ENCODE assay signal across 28 mouse cellular contexts in genomic region chr1:86257228-86257627, GRCm38 (mm10). TPM values are rescaled to one million over a fixed set of nuclear protein-coding genes. Genes with fewer than 3 reads are reported as not detected.
"Had no signal": no experiment of that assay in that cellular context is flagged by ENCODE, and none has a peak within 500 bp of the region (broad histone marks: within the 10 kb centered on the region; RNA-seq: fewer than 3 reads in every experiment).

No protein-coding gene starts in this region.

- H3K27me3 ChIP-seq: limb, embryonic 12.5 days; limb, embryonic 13.5 days; limb, embryonic 15.5 days; liver, embryonic 12.5 days; liver, embryonic 13.5 days; liver, embryonic 15.5 days; lung, embryonic 15.5 days; megakaryocyte, embryonic 14.5 days; midbrain, embryonic 12.5 days; midbrain, embryonic 13.5 days; midbrain, embryonic 15.5 days had no signal

- H3K36me3 ChIP-seq: limb, embryonic 10.5 days; liver, embryonic 12.5 days; liver, embryonic 13.5 days; liver, embryonic 15.5 days; lung, embryonic 15.5 days; midbrain, embryonic 15.5 days had no signal

- H3K4me2 ChIP-seq: limb, embryonic 12.5 days; limb, embryonic 13.5 days; limb, embryonic 15.5 days; liver, embryonic 11.5 days; liver, embryonic 12.5 days; liver, embryonic 13.5 days; liver, embryonic 15.5 days; lung, embryonic 14.5 days; lung, embryonic 15.5 days; midbrain, embryonic 11.5 days; midbrain, embryonic 12.5 days; midbrain, embryonic 13.5 days; midbrain, embryonic 15.5 days had no signal

- H3K4me3 ChIP-seq: left cerebral cortex, adult 2 months; limb, embryonic 10.5 days; limb, embryonic 12.5 days; limb, embryonic 13.5 days; limb, embryonic 15.5 days; liver, embryonic 12.5 days; liver, embryonic 13.5 days; liver, embryonic 15.5 days; lung, embryonic 15.5 days; midbrain, embryonic 10.5 days; midbrain, embryonic 12.5 days; midbrain, embryonic 13.5 days; midbrain, embryonic 15.5 days had no signal

- DNase-seq: left cerebral cortex, postnatal 4 days; liver; liver, embryonic 13.5 days; liver, postnatal 0 days; lung, adult 18-20 months; lung, adult 2 months; lung, embryonic 14.5 days; lung, postnatal 10 days; lung, postnatal 14 days; lung, postnatal 36 days; lung, postnatal 4 days; midbrain, embryonic 14.5 days had no signal

RNA-seq across cellular contexts. Expression of gene B3gnt7, which starts 45.4 kb away (rescaled TPM):
- total RNA-seq: liver, adult 2 months had no signal
